Mouse (Mus musculus): ENCODE data around the gene Sdr9c7.

GRCm38 (mm10) chr10:127906138-127906537 lies 7.8 kb downstream of the Sdr9c7 start:
- TF ChIP-seq CTCF (IDR thresholded peaks at IDR 0.05; ENCODE audit: low read depth): no peak
- no peak for TF ChIP-seq EP300 (IDR thresholded peaks at IDR 0.05; ENCODE audit: low read depth)
